Mouse (Mus musculus): ENCODE results near the gene Plpp4. TPM values are rescaled to one million over a fixed set of nuclear protein-coding genes. Genes with fewer than 3 reads are reported as not detected.

The Plpp4 gene
- total RNA-seq (2021), result 10 to 100 TPM; 10.6 to 11.8 TPM
- long read RNA-seq, partial matches to known transcripts, result 0 of 3 reads
- long read RNA-seq, other reads (novel, unspliced or antisense), result 0 of 3 reads

- peak; percentile 28 to 44 for DNase-seq (ENCODE audit: low spot score in 2 of 2)
Measured at GRCm38 (mm10) chr7:129256621-129257373, at the start of gene Plpp4. Gene Plpp4 (plus strand): TSS chr7:129257031.

DNA sequence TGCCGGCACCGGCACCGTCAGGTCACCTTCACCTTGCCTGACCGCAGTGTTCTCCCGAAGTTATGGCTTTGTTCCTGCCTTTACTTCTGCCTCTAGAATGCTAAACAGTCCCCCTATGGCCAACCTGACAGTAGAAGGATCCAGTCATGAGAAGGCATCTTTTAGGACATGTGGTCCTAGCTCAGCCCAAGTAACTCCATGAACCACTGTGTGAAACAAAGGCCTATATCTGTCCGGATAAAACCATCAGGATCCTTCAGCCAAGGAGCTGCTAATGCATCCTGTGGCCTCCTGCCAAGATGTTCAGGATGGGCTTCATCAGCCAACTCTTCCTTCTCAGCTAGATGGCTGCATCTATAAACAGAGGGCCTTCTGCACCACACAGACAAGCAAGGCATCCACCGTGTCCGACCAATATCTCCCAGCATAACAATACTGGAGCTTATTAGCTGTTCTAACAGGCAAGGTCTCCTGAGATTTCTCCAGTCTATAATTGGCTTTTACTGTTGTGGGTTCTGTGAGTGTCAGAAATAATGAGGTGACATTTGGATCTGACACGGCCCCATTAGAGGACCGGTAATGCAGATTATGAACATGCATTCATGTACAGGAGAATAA, 40.8 kb upstream of the Plpp4 start:
- no peak for DNase-seq (ENCODE audit: low spot score in 2 of 2)

GRCm38 (mm10) chr7:129216547-129217195, 40.2 kb upstream of the Plpp4 start:
- DNase-seq (ENCODE audit: low spot score in 2 of 2), result no peak

DNA sequence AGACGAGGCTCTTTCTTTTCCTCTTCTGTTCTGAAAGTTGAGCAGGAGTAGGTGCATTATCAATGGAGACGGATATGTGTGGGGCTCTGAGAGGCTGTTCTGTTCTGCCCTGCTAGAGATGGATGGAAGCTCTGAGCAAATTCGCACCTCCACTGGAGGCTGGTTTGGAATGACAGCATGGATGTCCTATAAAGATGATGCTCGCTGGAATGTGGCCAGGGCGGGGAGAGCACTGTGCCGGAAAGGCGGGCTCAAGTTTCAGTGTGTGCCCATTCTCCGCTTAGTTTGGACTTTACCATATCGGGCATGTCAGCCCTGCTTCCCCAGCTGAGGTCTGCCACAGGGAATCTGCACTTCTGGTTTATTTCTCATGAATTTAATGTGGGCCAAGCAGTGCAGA, 35.9 kb upstream of the Plpp4 start:
- DNase-seq (ENCODE audit: low spot score in 2 of 2), result no peak

DNA sequence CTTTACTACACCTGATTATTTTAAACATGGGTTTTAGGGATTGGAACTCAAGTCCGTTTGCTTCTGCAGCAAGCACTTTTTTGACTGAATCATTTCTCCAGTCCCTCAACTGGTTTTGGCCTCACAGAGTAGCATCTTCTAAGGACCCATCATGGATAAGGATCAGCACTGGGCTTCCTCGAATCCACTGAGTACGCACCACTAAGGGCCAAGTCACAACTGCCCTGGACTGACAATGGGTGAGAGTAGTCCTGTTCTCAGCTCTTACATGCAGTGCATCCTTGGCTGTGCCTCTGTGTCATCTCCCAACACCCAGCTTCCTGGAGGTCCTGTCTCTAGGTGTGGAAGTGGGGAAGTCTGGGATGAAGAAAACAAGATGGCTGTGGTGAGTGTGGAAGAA, 35.2 kb upstream of the Plpp4 start:
- DNase-seq (ENCODE audit: low spot score in 2 of 2), result no peak

GRCm38 (mm10) chr7:129235410-129235809, 21.4 kb upstream of the Plpp4 start:
- DNase-seq (ENCODE audit: low spot score in 2 of 2), result peak in 1 of 2 experiments; percentile 56

- no peak for DNase-seq (ENCODE audit: low spot score in 2 of 2)
Measured at GRCm38 (mm10) chr7:129235995-129236394, 20.8 kb upstream of the Plpp4 start.

DNA sequence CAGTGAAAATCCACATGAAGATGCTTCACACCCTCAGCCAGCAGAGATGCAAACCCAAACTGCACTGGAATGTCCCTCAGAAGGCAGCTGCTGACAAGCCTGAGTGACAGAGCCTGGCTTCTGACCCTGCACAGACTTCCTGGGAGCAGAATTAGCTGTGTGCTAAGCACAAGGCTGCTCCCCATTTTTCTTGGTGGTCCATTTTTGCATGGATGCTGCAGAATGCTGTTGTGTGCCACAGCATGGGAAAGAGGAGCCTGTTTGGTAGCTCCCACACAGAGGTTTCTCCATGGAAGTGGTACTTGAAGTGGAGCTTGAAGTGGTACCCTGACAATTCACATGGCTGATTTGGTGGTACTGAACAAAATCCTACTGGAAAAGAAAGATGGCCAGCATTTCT, 5.8 kb upstream of the Plpp4 start:
- no peak for DNase-seq (ENCODE audit: low spot score in 2 of 2)

DNA sequence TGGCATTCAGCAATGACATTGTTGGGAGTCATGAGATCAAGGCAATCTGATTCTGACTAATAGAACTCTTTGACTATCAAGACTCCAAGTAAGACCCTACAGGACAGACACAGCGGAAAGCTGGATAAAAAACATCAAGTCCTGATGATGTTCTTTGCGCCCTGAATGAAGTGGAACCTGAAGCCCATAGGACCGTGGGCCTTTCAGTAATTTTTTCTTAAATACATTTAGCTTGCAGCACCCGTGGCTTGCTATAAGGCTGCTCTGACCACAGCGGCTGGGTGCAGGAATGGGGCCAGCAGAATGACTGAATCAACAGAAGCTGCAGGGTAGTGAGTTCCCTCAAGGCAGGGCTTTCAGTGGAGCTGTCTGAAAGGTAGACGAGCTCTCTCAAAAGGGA, 3.4 kb upstream of the Plpp4 start:
- no peak for DNase-seq (ENCODE audit: low spot score in 2 of 2)

DNA sequence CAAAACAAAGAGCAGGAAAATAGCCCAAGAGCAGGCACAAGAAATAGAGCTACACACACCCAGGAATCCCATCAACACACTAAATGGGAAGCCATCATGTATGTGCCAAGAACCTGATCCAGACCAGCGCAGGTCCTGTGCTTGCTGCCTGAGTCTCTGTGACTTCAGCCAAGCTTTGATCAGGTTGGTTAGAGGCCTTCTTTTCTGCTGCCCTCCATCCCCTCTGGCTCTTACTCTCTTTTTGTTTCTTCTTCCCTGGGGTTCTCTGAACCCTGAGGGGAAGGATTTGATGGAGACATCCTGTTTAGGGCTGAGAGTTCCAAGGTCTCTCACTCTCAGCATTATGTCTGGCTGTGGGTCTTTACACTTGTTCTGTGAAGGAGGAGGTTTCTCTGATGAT, 2.7 kb upstream of the Plpp4 start:
- DNase-seq (ENCODE audit: low spot score in 2 of 2), result no peak

DNA sequence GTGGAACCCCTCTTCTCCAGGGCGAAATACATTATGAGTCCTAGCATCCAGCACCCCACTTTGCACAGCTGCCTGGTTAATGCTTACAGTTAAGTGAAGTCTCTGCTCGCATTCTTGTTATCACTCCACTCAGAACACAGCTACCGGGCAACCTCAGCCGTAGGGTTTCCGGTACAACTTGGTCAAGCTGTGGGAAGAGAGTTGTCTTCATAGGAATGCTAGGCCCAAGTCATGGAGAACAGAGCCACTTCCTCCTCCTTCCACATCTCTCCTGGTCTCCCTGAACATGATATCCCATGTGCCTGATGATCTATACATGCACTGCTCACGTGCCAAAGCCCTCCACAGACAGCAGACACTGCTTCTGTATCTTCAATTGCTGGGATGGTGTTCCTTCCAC, 1.4 kb upstream of the Plpp4 start:
- DNase-seq (ENCODE audit: low spot score in 2 of 2), result no peak

DNA sequence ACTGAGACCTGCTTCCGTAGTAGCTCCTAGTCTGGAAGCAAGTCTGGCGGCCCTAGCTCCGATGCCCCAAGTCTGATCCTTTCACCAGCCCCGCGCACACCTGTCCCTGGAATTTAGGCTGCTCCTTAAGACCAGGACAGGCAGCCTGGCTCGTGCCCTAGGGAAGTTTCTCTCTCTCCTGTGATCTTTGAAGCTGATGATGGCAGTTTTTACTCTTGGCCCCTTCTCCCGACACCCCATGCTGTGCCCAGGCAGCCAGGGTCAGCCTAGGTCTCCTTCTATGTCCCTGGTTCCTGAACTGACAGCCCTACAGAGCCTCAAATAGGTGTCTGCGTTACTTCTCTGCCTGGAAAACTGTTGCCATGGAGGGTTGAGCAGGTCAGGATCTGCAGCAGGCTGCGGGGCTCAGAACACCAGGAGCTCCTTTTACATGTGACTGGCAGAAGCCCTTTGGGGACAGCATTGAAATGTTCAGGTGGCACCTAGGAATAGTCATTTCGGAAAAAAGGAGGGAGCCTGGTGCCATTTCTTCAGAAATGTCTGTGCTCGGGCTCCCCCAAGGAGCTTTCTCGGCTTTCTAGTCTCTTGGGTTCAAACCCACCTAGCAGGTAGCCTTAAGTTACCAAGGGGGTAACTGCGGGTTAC, 665 bp downstream of the Plpp4 start:
- no peak for DNase-seq (ENCODE audit: low spot score in 2 of 2)

DNA sequence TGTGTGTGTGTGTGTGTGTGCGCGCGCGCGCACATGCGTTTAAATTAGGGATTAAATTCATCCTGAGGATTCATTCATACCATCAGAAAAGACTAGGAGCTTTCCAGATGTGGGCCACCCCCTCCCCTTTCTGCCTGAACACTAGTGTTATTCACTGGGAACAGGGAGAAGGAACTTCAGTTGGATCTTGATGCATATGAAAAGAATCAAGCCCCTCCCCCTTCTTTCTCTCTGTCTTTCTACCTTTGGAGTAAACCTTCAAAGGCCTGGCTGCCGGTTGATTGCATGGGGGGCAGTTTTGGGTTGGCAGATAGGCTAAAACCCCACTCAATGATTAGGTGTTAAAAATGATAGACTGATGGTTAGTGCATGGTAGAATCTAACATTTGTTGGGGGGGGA, 1.5 kb downstream of the Plpp4 start:
- DNase-seq (ENCODE audit: low spot score in 2 of 2), result no peak

GRCm38 (mm10) chr7:129259195-129259594, 2.4 kb downstream of the Plpp4 start:
- DNase-seq (ENCODE audit: low spot score in 2 of 2), result no peak

- no peak for DNase-seq (ENCODE audit: low spot score in 2 of 2)
Measured at GRCm38 (mm10) chr7:129273867-129274266, 17.0 kb downstream of the Plpp4 start.

DNA sequence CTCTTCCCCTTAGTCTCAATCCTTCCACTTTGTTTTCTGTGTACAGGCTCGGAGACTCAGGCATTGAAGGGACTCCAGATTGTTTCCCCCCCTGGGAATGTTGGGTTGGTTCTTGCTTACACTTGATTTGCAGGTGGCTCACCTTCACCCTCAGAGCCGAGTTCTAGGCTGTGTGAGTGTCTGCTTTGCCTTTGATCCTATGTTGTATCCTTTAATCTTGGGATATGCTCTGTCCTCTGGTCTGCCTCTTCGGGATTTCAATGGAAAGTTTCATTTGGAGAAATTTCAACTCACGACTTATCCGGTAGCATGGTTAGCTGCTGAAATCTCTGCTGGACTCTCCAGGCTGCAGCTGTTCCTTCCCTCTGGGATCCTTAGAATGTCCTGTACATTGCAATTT, 17.9 kb downstream of the Plpp4 start:
- no peak for DNase-seq (ENCODE audit: low spot score in 2 of 2)

- no peak for DNase-seq (ENCODE audit: low spot score in 2 of 2)
Measured at GRCm38 (mm10) chr7:129277751-129278150, 20.9 kb downstream of the Plpp4 start.

- DNase-seq (ENCODE audit: low spot score in 2 of 2), result no peak
Measured at GRCm38 (mm10) chr7:129278801-129279200, 22.0 kb downstream of the Plpp4 start.

- DNase-seq (ENCODE audit: low spot score in 2 of 2), result no peak
Measured at GRCm38 (mm10) chr7:129279261-129279660, 22.4 kb downstream of the Plpp4 start.

GRCm38 (mm10) chr7:129281966-129282365, 25.1 kb downstream of the Plpp4 start:
- DNase-seq (ENCODE audit: low spot score in 2 of 2), result no peak

DNA sequence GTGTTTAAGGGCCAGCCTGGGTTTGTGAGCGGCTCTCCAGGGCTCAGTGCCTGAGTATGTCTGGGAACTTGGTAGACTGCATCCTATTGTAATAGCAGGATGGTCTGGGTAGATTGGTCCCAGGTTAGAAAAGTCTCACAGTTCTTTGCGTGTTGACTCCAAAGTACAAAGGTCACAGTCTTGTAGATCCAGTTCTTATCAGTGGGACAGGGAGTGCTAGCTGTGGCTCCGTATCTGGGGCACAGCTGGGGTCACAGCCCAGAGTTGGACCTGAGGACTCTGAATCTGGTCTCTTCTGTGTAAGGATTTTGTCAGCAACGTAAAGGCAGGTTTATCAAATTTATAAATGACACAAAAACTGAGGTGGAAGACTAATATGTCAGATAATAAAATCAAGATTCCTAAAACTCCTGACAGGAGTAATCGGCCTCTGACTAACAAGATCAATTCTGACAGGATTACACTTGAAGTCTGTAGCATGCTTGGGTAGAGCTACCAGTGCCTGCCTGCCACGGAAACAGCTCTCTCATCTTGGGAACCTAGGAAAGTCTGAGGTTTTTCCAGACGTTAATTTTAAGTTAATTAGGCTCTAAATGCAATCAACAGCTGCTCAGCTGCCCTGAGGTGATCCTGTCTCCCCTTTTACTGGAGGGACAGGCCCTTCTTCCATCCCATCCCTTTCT, 28.5 kb downstream of the Plpp4 start:
- no peak for DNase-seq (ENCODE audit: low spot score in 2 of 2)

Measured in layer of hippocampus, adult 18-20 months (tissue).